Mouse (Mus musculus) midbrain, embryonic 12.5 days (tissue): ENCODE measurements around the gene Tbc1d5. TPM values are rescaled to one million over a fixed set of nuclear protein-coding genes. Genes with fewer than 3 reads are reported as not detected.
"Not testable (repeated sequence)": the region's sequence is repeated elsewhere in the genome, so short reads cannot be mapped to it uniquely, and the experiment has no call there.

ENCODE experiments used
- ATAC-seq: fragments of 200-750 bp; cut with Nextera tagmentation; 2 replicates; pipeline ENCODE4 v1.8.0; 2017; ENCODE audit warnings: low read depth, moderate TSS enrichment, moderate library complexity; ENCODE audit not compliant: low FRiP score
- H3K27ac ChIP-seq: fragments of 300-500 bp; sonication (generic); replicated peaks from 2 replicates; pipeline ENCODE4 v1.5.1; 2016; ENCODE audit warnings: mild to moderate bottlenecking
- H3K27me3 ChIP-seq: fragments of 300-500 bp; sonication (generic); 2 replicates; pipeline ENCODE4 v1.6.1; 2016; ENCODE audit warnings: mild to moderate bottlenecking
- H3K36me3 ChIP-seq: fragments of 300-500 bp; sonication (generic); 2 replicates; pipeline ENCODE4 v1.6.1; 2016
- H3K4me1 ChIP-seq: fragments of 300-500 bp; sonication (generic); 2 replicates; pipeline ENCODE4 v1.6.1; 2016
- H3K4me2 ChIP-seq: fragments of 300-500 bp; sonication (generic); replicated peaks from 2 replicates; pipeline ENCODE4 v1.6.1; 2016; ENCODE audit warnings: mild to moderate bottlenecking, moderate library complexity
- H3K4me3 ChIP-seq: fragments of 300-500 bp; sonication (generic); 2 replicates; pipeline ENCODE4 v1.5.1; 2016; ENCODE audit warnings: mild to moderate bottlenecking
- H3K9ac ChIP-seq: fragments of 300-500 bp; sonication (generic); replicated peaks from 2 replicates; pipeline ENCODE4 v1.6.1; 2016; ENCODE audit warnings: mild to moderate bottlenecking, moderate library complexity
- H3K9me3 ChIP-seq: fragments of 300-500 bp; sonication (generic); 2 replicates; pipeline ENCODE4 v1.6.1; 2016; ENCODE audit warnings: mild to moderate bottlenecking
- WGBS: fragments of 180-500 bp; shearing (Covaris S2); methylation state at CpG from one replicate; pipeline ENCODE4 v1.1.7; 2016; 5-methylcytosine and 5-hydroxymethylcytosine counted together
- polyA plus RNA-seq: library from polyadenylated mRNA; unstranded; fragments of >200 nt; fragmentation: Nextera tagmentation; extraction: Ambion mirVana; gene quantifications from 2 replicates; pipeline ENCODE4 v1.2.1, GENCODE M21; 2016

Gene Tbc1d5
- polyA plus RNA-seq, 1 experiment from 2014 or later, result 13.3 TPM

- not testable (repeated sequence) for H3K9ac ChIP-seq, H3K9me3 ChIP-seq, H3K27ac ChIP-seq, H3K27me3 ChIP-seq, H3K36me3 ChIP-seq, H3K4me1 ChIP-seq
- Histone ChIP-seq H3K4me3 (peak overlapping the region; percentile 24; the same call in 1 of the 2 replicates), H3K4me2 (peak overlapping the region; percentile 44)
- ATAC-seq, result 0 out of 2 replicates have a peak, but pooled peaks have one; percentile 78
- WGBS, result under 1% methylated on average over 39 of the region's 39 CpGs
Measured at GRCm38 (mm10) chr17:50698410-50698809, 480.7 kb downstream of the Tbc1d5 start.

- Histone ChIP-seq H3K4me3 (no peak overlapping the region), H3K4me1 (no peaks in the 10 kb centered on the region), H3K27me3 (no peaks in the 10 kb centered on the region), H3K4me2 (no peak overlapping the region), H3K36me3 (peaks cover 7% of the 10 kb centered on the region; the same call in 1 of the 2 replicates), H3K9ac (no peak overlapping the region), H3K27ac (no peak overlapping the region), H3K9me3 (no peaks in the 10 kb centered on the region)
- ATAC-seq, result no peak
- WGBS, result 88% methylated on average over 6 of the region's 6 CpGs
Measured at GRCm38 (mm10) chr17:50688135-50688534, 491.0 kb downstream of the Tbc1d5 start.

- Histone ChIP-seq H3K27me3 (no peaks in the 10 kb centered on the region), H3K9ac (no peak overlapping the region), H3K27ac (no peak overlapping the region), H3K9me3 (no peaks in the 10 kb centered on the region), H3K4me2 (no peak overlapping the region), H3K4me3 (no peak overlapping the region), H3K4me1 (no peaks in the 10 kb centered on the region), H3K36me3 (peaks cover 7% of the 10 kb centered on the region; the same call in 1 of the 2 replicates)
- ATAC-seq, result no peak
- 75% methylated on average over 10 of the region's 10 CpGs for WGBS
Measured at GRCm38 (mm10) chr17:50687670-50688069, 491.5 kb downstream of the Tbc1d5 start.

DNA sequence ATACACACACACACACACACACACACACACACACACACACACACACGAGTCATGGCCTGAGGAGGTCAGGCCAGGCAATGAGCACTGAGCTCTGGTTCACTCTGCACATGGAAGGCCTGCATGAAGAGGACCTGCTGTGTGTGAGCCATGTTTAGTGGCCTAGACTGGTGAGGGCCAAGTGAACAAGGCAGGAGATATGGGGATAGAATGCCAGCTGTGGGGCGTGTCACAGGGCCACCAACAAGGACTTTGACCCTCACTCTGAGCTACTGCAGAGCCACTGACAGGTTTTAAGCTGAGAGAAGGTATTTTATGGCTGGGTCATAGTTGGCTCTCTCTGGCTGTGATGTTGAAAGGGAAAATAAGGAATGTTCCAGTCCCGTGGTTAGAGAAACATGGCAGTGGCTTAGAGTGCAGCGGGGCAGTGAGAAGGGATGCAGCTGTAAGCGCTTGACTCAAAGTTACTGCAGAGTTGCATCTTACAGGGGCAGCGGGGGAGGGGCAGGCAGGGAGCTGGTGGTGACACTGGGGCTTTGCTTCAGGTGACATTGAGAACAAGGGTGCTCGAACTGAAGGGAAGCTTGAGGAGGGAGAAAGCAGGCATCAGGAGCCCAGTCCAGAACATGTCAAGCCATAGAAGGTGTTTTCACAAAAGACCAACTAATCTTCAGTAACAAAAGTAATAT, 494.0 kb downstream of the Tbc1d5 start:
- Histone ChIP-seq H3K4me3 (no peak overlapping the region), H3K9me3 (no peaks in the 10 kb centered on the region), H3K4me1 (no peaks in the 10 kb centered on the region), H3K9ac (no peak overlapping the region), H3K27ac (no peak overlapping the region), H3K36me3 (peaks cover 7% of the 10 kb centered on the region; the same call in 1 of the 2 replicates), H3K4me2 (no peak overlapping the region), H3K27me3 (no peaks in the 10 kb centered on the region)
- 71% methylated on average over 7 of the region's 7 CpGs for WGBS
- no peak for ATAC-seq
